Mouse (Mus musculus) ES-Bruce4 (cell line): ENCODE measurements around the gene Fam198a.

ENCODE experiments used
- CTCF ChIP-seq: IDR thresholded peaks from one replicate; pipeline ENCODE4 v1.8.1; 2011; ENCODE audit warnings: low read depth, low read length
- EP300 ChIP-seq: IDR thresholded peaks from 2 replicates; pipeline ENCODE4 v1.6.1; 2011; ENCODE audit warnings: low read depth, low read length; ENCODE audit not compliant: insufficient read depth

GRCm38 (mm10) chr9:121934856-121935255, 15.9 kb upstream of the Fam198a start:
- TF ChIP-seq EP300 (no peak), CTCF (no peak)
